Mouse (Mus musculus) CD4-positive, CD25-positive, alpha-beta regulatory T cell, adult 4 months (primary cell): ENCODE data around the gene Cyb5r3. TPM values are rescaled to one million over a fixed set of nuclear protein-coding genes. Genes with fewer than 3 reads are reported as not detected.
"Not testable (repeated sequence)": the region's sequence is repeated elsewhere in the genome, so short reads cannot be mapped to it uniquely, and the experiment has no call there.

Experiments
- ATAC-seq: one replicate; pipeline ENCODE4 v1.8.0; 2017
- polyA plus RNA-seq, 2 experiments: library from polyadenylated mRNA; unstranded; fragments of 100-300 nt; shearing (Covaris generic); gene quantifications; one replicate each; pipeline ENCODE4 v1.2.1; 2017

Gene Cyb5r3
- polyA plus RNA-seq, 2 experiments from 2014 or later = 62.0 to 116 TPM

- ATAC-seq = peak; percentile 86
Observed at GRCm38 (mm10) chr15:83149196-83150072, 23.0 kb downstream of the Cyb5r3 start, which contains the start of gene Poldip3. TSS of gene Poldip3 (minus strand) at chr15:83149384.

- ATAC-seq = peak; percentile 33
Observed at GRCm38 (mm10) chr15:83148801-83149195, 23.6 kb downstream of the Cyb5r3 start.

GRCm38 (mm10) chr15:83148395-83148794, 24.0 kb downstream of the Cyb5r3 start:
- no peak for ATAC-seq

- ATAC-seq = no peak
Observed at GRCm38 (mm10) chr15:83145541-83145940, 26.9 kb downstream of the Cyb5r3 start.

GRCm38 (mm10) chr15:83142861-83143260, 29.5 kb downstream of the Cyb5r3 start:
- no peak for ATAC-seq

- no peak for ATAC-seq
Observed at GRCm38 (mm10) chr15:83135654-83136053, 36.7 kb downstream of the Cyb5r3 start.

- ATAC-seq = no peak
Observed at GRCm38 (mm10) chr15:83134671-83135070, 37.7 kb downstream of the Cyb5r3 start.

- no peak for ATAC-seq
Observed at GRCm38 (mm10) chr15:83129530-83130231, 42.7 kb downstream of the Cyb5r3 start.

GRCm38 (mm10) chr15:83127037-83127436, 45.4 kb downstream of the Cyb5r3 start:
- ATAC-seq = not testable (repeated sequence)

GRCm38 (mm10) chr15:83126582-83126981, 45.8 kb downstream of the Cyb5r3 start:
- no peak for ATAC-seq

GRCm38 (mm10) chr15:83124625-83125024, 47.8 kb downstream of the Cyb5r3 start:
- ATAC-seq = no peak

GRCm38 (mm10) chr15:83122566-83123145, 49.7 kb downstream of the Cyb5r3 start, which contains the start of gene Rrp7a:
TSS of gene Rrp7a (minus strand) at chr15:83122801.
- ATAC-seq = peak; percentile 83

- ATAC-seq = peak; percentile 77
Observed at GRCm38 (mm10) chr15:83121709-83122565, 50.5 kb downstream of the Cyb5r3 start.

- ATAC-seq = no peak
Observed at GRCm38 (mm10) chr15:83118360-83118759, 54.0 kb downstream of the Cyb5r3 start.

- ATAC-seq = no peak
Observed at GRCm38 (mm10) chr15:83115071-83115470, 57.3 kb downstream of the Cyb5r3 start.

GRCm38 (mm10) chr15:83114106-83114505, 58.3 kb downstream of the Cyb5r3 start:
- ATAC-seq = no peak

GRCm38 (mm10) chr15:83112898-83113297, 59.5 kb downstream of the Cyb5r3 start:
- no peak for ATAC-seq

GRCm38 (mm10) chr15:83111874-83112273, 60.5 kb downstream of the Cyb5r3 start:
- no peak for ATAC-seq

GRCm38 (mm10) chr15:83111290-83111689, 61.1 kb downstream of the Cyb5r3 start:
- ATAC-seq = no peak

GRCm38 (mm10) chr15:83107814-83108213, 64.6 kb downstream of the Cyb5r3 start:
- no peak for ATAC-seq

GRCm38 (mm10) chr15:83106426-83106825, 66.0 kb downstream of the Cyb5r3 start:
- no peak for ATAC-seq
